Mouse (Mus musculus) liver, embryonic 14.5 days (tissue): ENCODE data around the gene Gm1043. TPM values are rescaled to one million over a fixed set of nuclear protein-coding genes. Genes with fewer than 3 reads are reported as not detected.

ENCODE experiments used
- ATAC-seq: fragments of 200-750 bp; cut with Nextera tagmentation; 2 replicates; pipeline ENCODE4 v1.8.0; 2017; ENCODE audit warnings: moderate number of reproducible peaks, mild to moderate bottlenecking, moderate library complexity; ENCODE audit not compliant: insufficient read depth
- DNase-seq, 3 experiments: peaks; one replicate each; pipeline ENCODE4 v3.0.0-alpha.2; 2012 to 2013; ENCODE audit warnings: low read depth in 3 of 3, low spot score in 3 of 3
- H3K27ac ChIP-seq: fragments of 300-500 bp; sonication (generic); 2 replicates; pipeline ENCODE4 v1.5.1; 2014; ENCODE audit warnings: moderate library complexity, mild to moderate bottlenecking, control low read depth, inconsistent platforms
- H3K27me3 ChIP-seq: fragments of 300-500 bp; sonication (generic); 2 replicates; pipeline ENCODE4 v1.6.1; 2014; ENCODE audit warnings: mild to moderate bottlenecking, low read length, moderate library complexity; ENCODE audit not compliant: control insufficient read depth, insufficient read depth
- H3K36me3 ChIP-seq: fragments of 300-500 bp; sonication (generic); replicated peaks from 2 replicates; pipeline ENCODE4 v1.6.1; 2014; ENCODE audit warnings: low read depth; ENCODE audit not compliant: control insufficient read depth, insufficient read depth
- H3K4me1 ChIP-seq, 2 experiments: fragments of 200-500 bp in 1 of 2; fragments of 300-500 bp in 1 of 2; sonication (generic) in 1 of 2; replicated peaks; 2 replicates each; pipeline ENCODE4 v1.6.1; 2012 to 2014; ENCODE audit warnings: antibody characterized with exemption in 1 of 2, inconsistent platforms in 1 of 2, low read length in 1 of 2; ENCODE audit not compliant: control insufficient read depth in 2 of 2, insufficient read depth in 2 of 2
- H3K4me2 ChIP-seq: fragments of 300-500 bp; sonication (generic); 2 replicates; pipeline ENCODE4 v1.6.1; 2014; ENCODE audit warnings: low read depth, mild to moderate bottlenecking, control low read depth, moderate library complexity
- H3K4me3 ChIP-seq, 2 experiments: fragments of 200-500 bp in 1 of 2; fragments of 300-500 bp in 1 of 2; sonication (generic) in 1 of 2; 2 replicates each; pipeline ENCODE4 v1.5.1; 2012 to 2014; ENCODE audit warnings: low read depth in 2 of 2, low read length in 2 of 2, mild to moderate bottlenecking in 2 of 2, control low read depth in 1 of 2, inconsistent platforms in 1 of 2, moderate library complexity in 1 of 2; ENCODE audit not compliant: insufficient read depth in 1 of 2
- H3K9ac ChIP-seq: fragments of 300-500 bp; sonication (generic); replicated peaks from 2 replicates; pipeline ENCODE4 v1.6.1; 2014; ENCODE audit warnings: mild to moderate bottlenecking, control low read depth, moderate library complexity
- H3K9me3 ChIP-seq: fragments of 300-500 bp; sonication (generic); 2 replicates; pipeline ENCODE4 v1.6.1; 2016; ENCODE audit warnings: low read length, mixed read lengths; ENCODE audit not compliant: control insufficient read depth
- CTCF ChIP-seq: IDR thresholded peaks from 2 replicates; pipeline ENCODE4 v1.5.1; 2016; ENCODE audit warnings: antibody characterized with exemption, low read depth, control low read depth
- EP300 ChIP-seq: IDR thresholded peaks from 2 replicates; pipeline ENCODE4 v1.6.1; 2016; ENCODE audit warnings: antibody characterized with exemption, low read depth
- WGBS: fragments of 180-500 bp; shearing (Covaris S2); extraction: QIAGEN DNeasy Blood & Tissue Kit; methylation state at CpG from one replicate; pipeline ENCODE4 v1.1.7; 2014; ENCODE audit not compliant: insufficient replicate concordance; 5-methylcytosine and 5-hydroxymethylcytosine counted together
- polyA plus RNA-seq, 2 experiments: library from polyadenylated mRNA; depleted of rRNA in 1 of 2; stranded (reverse) in 1 of 2; unstranded in 1 of 2; fragments of >200 nt; fragmentation: Nextera tagmentation in 1 of 2; extraction: Ambion mirVana in 1 of 2; gene quantifications; 2 replicates each; pipeline versions ENCODE4 v1.2.1 to v1.2.3; 2012 to 2014

Gm1043 gene
- polyA plus RNA-seq, 2 experiments: not detected

GRCm38 (mm10) chr5:37066703-37067568 lies 18.2 kb upstream of the Gm1043 start:
- H3K9me3 ChIP-seq: no peaks in the 10 kb centered on the region
- no peak overlapping the region for H3K9ac ChIP-seq
- 35% methylated on average over 8 of the region's 8 CpGs for WGBS
- ATAC-seq (no peak), DNase-seq (no peak)
- no peaks in the 10 kb centered on the region for H3K36me3 ChIP-seq
- H3K4me2 ChIP-seq: no peak overlapping the region
- no peaks in the 10 kb centered on the region for H3K4me1 ChIP-seq
- H3K4me3 ChIP-seq: no peak overlapping the region
- H3K27me3 ChIP-seq: no peaks in the 10 kb centered on the region
- H3K27ac ChIP-seq: no peak overlapping the region
- TF ChIP-seq CTCF (no peak), EP300 (no peak)

GRCm38 (mm10) chr5:37073660-37074059 lies 11.5 kb upstream of the Gm1043 start:
- no peak overlapping the region for H3K4me2 ChIP-seq
- H3K27me3 ChIP-seq: no peaks in the 10 kb centered on the region
- no peaks in the 10 kb centered on the region for H3K36me3 ChIP-seq
- ATAC-seq (no peak), DNase-seq (no peak)
- TF ChIP-seq CTCF (no peak), EP300 (no peak)
- H3K9ac ChIP-seq: no peak overlapping the region
- H3K4me3 ChIP-seq: no peak overlapping the region
- H3K9me3 ChIP-seq: no peaks in the 10 kb centered on the region
- no peak overlapping the region for H3K27ac ChIP-seq
- 45% methylated on average over 4 of the region's 4 CpGs for WGBS
- H3K4me1 ChIP-seq: no peaks in the 10 kb centered on the region

- WGBS: 47% methylated on average over 12 of the region's 12 CpGs
- Histone ChIP-seq H3K9ac (no peak overlapping the region), H3K4me3 (no peak overlapping the region), H3K36me3 (no peaks in the 10 kb centered on the region), H3K27ac (no peak overlapping the region), H3K9me3 (no peaks in the 10 kb centered on the region), H3K4me1 (no peaks in the 10 kb centered on the region), H3K4me2 (no peak overlapping the region), H3K27me3 (no peaks in the 10 kb centered on the region)
- no peak for TF ChIP-seq EP300
- TF ChIP-seq CTCF: no peak
- ATAC-seq (no peak), DNase-seq (no peak)
These were observed 8.4 kb upstream of the Gm1043 start for GRCm38 (mm10) chr5:37076692-37077329.

- no peak for TF ChIP-seq EP300
- H3K4me1 ChIP-seq: no peaks in the 10 kb centered on the region
- no peak for DNase-seq
- H3K9me3 ChIP-seq: no peaks in the 10 kb centered on the region
- no peak for ATAC-seq
- H3K4me2 ChIP-seq: no peak overlapping the region
- no peaks in the 10 kb centered on the region for H3K27me3 ChIP-seq
- H3K27ac ChIP-seq: no peak overlapping the region
- 21% methylated on average over 3 of the region's 3 CpGs for WGBS
- no peak overlapping the region for H3K4me3 ChIP-seq
- H3K9ac ChIP-seq: no peak overlapping the region
- no peaks in the 10 kb centered on the region for H3K36me3 ChIP-seq
These were observed 7.9 kb upstream of the Gm1043 start for GRCm38 (mm10) chr5:37077330-37077698.

- H3K4me3 ChIP-seq: no peak overlapping the region
- ATAC-seq: no peak
- no peaks in the 10 kb centered on the region for H3K36me3 ChIP-seq
- no peak overlapping the region for H3K4me2 ChIP-seq
- no peaks in the 10 kb centered on the region for H3K4me1 ChIP-seq
- H3K27me3 ChIP-seq: no peaks in the 10 kb centered on the region
- H3K9ac ChIP-seq: no peak overlapping the region
- no peak for TF ChIP-seq CTCF
- H3K27ac ChIP-seq: no peak overlapping the region
- no peak for DNase-seq
- WGBS: 72% methylated on average over 4 of the region's 4 CpGs
- no peaks in the 10 kb centered on the region for H3K9me3 ChIP-seq
These were observed 5.7 kb upstream of the Gm1043 start for GRCm38 (mm10) chr5:37079484-37079883.
